Mouse (Mus musculus) MEL (cell line): Measurements from ENCODE around the gene Npc2.

Experiments
- CHD2 ChIP-seq: IDR thresholded peaks from 2 replicates; pipeline ENCODE4 v1.6.1; 2011; ENCODE audit warnings: low read length, improper control_type of control experiment
- MAFK ChIP-seq: IDR thresholded peaks from 2 replicates; pipeline ENCODE4 v1.6.1; 2011; ENCODE audit warnings: low read depth, mild to moderate bottlenecking, low read length, improper control_type of control experiment, borderline replicate concordance

DNA sequence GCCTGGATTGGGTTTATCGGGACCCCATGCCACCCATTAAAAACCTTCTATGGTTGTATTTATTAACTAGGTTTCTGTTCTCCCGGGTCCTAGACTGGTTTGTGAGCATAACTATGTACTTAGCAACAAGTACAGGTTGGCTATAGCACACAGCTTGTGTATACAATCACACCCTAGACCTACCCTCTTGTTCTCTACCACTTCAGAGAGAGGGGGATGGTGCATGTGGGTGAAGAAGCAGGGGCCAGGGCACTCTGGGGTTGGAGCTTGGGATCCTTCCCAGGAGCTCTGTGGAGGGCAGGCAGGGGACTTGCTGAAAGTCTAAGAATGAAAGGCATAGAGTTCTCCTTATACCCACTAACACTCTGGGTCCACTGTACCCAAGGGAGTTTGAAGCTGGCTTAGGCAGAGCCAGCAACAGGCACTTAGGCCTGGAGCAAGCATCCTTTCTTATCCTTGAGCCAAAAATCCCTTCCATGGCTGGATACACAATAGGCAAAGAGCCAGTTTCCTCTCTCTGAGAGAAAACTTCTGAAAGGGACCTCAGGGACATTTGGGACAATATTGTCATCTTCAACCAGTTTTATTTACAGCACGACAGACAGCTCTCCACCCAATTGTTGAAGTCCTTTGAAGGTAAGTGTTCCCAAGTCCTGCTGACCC, 41.8 kb upstream of the Npc2 start:
- TF ChIP-seq CHD2 (no peak), MAFK (no peak)
